Mouse (Mus musculus) small intestine, adult 2 months (tissue): ENCODE results near the gene Gm14214.

Experiments used
- CTCF ChIP-seq: fragments of 200-500 bp; IDR thresholded peaks from 2 replicates; pipeline ENCODE4 v1.5.1; 2012; ENCODE audit warnings: low read depth, mild to moderate bottlenecking, control low read depth, inconsistent platforms, low read length, moderate library complexity, mixed read lengths; ENCODE audit not compliant: insufficient replicate concordance, insufficient read length; ENCODE audit errors: extremely low read depth
- POLR2A ChIP-seq: fragments of 200-500 bp; IDR thresholded peaks from 2 replicates; pipeline ENCODE4 v1.6.1; 2012; ENCODE audit warnings: low read depth, mild to moderate bottlenecking, control low read depth, inconsistent platforms, low read length, moderate library complexity

GRCm38 (mm10) chr2:154730841-154731240, 39.0 kb downstream of the Gm14214 start:
- no peak for TF ChIP-seq POLR2A
- TF ChIP-seq CTCF: no peak
